Mouse (Mus musculus) thymus, postnatal 36 days (tissue): Measurements from ENCODE around the gene Zyg11b.

Experiments
- DNase-seq, 2 experiments: peaks; one replicate each; pipeline ENCODE4 v3.0.0; 2022; ENCODE audit warnings: mixed read lengths in 2 of 2

Gene Zyg11b

GRCm38 (mm10) chr4:108300670-108301373 is at the start of gene Zyg11b:
TSS of gene Zyg11b (minus strand) at chr4:108301096.
- peak; percentile 88 to 90 for DNase-seq

DNA sequence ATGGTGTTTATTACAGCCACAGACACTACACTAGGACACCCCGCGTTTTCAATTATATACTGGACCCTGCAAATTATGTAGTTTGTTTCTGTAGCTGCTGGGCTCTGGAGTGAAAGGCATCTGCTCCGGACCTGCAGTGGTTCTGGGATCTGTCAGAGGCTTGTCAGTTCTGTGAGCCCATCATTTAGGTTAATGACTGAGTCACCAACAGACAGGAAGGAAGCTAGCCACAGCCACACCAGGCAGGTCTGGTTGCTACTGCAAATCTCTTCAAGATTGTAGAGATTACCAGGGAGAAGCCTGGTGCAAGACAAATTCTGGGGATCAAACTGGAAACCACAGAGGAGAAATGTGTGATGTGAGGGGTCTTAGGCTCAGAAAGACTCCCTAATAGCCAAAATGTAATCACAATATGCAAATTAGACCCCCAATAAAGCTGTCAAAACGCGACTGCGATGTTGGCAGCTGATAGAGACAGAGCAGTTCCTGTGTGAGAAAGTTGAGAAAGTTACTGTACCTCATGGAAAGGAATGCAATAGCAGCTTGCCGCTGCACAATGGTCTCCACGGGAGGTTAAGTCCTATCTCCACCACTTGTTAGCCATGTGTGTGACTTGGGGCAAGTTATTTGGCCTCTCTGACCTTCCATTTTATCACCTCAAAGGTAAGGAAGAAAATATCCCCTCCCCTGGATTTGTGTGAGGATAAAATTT is 49.1 kb upstream of the Zyg11b start:
- no peak for DNase-seq

DNA sequence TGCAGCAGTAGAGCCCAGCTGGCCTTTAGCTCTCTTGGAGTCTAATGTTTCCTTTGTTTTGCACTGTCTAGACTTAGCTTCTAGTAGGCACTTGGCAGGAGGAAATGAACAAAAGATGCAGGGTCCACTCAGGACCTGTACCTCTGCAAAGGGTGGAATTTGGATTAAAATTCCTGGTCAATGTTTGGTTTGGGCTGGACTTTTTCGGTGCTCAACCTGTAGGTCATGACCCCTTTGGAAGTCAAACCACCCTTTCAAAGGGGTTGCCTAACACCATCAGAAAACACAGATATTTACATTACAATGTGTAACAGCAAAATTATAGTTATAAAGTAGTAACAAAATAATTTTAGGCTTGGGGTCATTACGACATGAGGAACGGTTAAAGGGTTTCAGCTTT is 48.2 kb upstream of the Zyg11b start:
- no peak for DNase-seq

DNA sequence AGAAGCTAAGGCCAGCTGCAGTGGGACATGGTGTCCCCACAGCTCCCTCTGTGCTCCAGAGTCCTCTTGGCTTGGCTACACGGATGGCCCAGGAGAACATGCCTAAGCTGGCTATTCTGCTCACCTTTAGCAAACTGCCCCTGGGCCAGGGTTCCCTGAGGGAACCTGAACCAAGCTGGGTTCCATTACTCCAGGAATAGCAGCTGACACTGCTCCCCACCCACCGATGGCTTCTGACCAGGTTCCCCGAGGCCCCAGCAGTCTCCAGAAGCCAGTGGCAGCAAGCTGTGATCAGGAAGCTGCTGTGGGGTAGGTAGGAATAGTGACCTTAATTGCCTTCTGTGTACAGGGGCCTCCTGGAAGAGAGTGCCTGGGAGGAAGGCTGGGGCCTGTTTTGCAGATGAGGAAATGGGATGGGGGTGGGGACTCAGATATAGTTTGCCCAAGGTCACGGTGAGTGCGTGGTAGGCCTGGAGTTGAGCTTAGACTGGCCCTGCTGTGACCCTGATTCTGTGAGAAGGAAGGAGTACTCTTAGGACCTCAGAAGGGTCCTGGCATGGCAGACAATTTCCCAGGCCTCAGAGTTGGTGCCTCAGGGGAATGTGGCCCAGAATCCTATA is 47.5 kb upstream of the Zyg11b start:
- no peak for DNase-seq

DNA sequence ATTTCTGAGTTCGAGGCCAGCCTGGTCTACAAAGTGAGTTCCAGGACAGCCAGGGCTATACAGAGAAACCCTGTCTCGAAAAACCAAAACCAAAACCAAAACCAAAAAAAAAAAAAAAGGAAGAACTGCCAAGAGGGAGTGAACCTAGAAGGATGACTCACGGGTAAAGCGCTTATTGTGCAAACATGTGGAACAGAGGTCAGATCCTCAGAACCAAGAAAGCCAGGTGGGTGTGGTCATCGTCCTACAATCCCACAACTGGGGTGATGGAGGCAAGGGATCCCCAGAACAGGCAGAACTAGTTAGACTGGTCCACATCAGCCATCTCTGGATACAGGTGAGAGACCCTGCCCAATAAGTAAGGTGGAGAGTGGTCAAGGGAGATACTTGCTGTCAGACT is 46.2 kb upstream of the Zyg11b start:
- no peak for DNase-seq

DNA sequence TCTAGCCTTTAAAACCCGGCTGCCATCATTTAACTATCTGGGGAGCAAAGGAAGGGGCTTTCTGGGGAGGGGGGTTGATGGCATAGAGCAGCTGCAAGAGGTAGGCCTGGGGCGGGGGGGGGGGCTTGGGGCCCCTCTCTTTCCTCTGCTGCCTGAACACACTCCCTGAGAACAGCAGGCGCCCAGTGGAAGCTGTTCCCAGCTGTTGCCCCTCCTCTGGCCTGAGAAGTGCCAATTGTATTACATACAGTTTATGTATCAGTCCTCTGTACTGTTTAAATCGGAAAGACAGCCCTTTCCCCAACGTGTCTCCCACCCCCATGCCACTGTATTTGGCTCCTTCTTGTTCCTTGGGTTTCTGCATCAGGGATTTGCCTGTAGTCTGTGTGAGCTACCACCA is 44.9 kb upstream of the Zyg11b start:
- DNase-seq, result no peak

DNA sequence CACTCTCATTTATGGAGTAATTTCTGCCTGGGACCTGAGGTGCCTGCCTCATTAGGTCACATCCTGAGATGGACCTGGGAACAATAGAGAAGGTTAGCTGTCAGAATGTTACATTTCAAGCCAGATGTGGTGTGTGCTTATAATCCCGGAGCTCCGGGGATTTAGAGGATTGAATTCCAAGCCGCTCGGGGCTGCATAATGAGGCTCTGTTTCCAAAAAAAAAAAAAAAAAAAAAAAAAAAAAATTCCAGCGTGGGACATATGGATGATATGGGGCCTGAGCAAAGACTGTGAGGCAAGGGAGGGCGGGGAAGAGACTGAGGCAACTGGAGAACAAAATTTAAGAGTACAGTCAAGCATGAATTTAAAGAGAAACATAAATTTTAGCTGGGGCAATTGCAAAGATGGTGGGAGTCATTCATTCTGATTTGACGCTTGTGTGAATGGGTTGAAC is 43.8 kb upstream of the Zyg11b start:
- no peak for DNase-seq

DNA sequence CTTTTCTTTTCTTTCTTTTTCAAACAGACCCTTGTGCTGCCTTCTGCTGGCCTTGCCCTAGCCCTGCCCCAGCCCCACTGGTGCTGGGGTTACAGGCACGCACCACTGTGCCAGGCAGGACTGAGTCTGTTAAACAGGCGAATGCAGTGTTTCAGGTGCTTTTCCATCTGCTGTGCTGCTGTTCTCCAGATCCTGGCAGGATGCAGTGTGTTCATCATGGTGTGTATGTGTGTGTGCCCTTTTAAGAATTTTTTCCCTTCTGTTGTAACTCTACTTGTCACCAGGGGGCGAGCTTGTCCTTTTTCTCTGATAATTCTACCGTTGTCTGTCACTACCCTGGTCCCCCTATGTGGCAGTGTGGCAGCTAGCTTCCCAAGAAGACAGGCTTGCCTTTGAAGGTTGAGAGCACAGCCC is 38.4 kb upstream of the Zyg11b start:
- DNase-seq, result peak in 1 of 2 experiments; percentile 38

DNA sequence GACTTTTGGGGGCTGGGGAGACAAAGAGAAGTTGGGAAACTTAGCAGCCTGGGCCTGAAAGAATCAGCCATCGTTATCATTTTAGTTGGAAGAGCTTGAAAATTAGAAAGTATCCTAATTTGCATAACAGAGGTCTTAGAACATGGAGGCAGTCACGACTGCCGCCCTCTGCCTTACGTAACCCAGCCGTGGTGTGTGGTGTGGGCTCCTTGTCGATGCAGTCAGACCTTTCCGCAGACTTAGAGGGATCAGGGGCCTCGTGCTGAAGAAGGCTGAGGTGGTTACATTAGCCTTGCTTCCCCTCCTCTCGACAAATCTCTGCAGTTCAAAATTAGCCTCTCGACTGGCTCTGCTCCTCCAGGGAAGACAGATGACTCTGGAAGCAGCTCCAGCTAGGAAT is 37.9 kb upstream of the Zyg11b start:
- DNase-seq, result no peak

- no peak for DNase-seq
Observed at GRCm38 (mm10) chr4:108338321-108338733, 37.4 kb upstream of the Zyg11b start.

DNA sequence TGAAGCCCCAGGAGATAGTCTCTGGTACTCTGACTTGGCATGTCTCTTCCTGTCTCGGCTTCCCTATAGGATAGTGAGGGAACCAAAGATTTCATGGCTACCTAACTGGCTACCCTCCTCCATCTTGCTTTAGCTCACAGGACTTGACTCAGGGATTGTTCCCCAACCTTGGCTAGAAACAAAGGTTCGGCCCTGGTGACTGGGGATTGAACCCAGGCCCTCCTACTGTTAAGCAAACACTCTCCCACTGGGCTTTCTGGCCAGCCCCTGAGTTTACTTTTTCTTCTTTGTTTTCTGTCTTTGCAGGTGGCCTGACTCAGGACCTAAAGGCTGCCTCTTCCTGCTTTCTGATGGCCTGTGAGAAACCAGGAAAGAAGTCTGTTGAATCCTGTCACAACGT is 36.9 kb upstream of the Zyg11b start:
- DNase-seq, result no peak

DNA sequence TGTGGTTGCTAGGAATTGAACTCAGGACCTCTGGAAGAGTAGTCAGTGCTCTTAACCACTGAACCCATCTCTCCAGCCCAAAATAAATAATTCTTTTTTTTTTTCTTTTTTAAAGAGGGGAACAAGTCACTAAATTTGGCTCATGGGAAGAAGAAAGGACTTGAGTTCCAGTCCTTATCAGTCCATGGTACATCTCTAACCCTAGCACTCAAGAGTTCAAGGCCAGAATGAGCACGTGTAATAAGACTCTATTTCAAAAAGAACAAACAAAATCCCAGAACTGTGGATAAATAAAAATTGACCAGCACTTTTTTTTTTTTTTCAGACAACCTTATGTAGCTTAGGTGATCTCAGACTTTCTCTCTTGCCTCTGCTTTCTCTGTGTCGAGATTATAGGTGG is 35.9 kb upstream of the Zyg11b start:
- DNase-seq, result no peak

DNA sequence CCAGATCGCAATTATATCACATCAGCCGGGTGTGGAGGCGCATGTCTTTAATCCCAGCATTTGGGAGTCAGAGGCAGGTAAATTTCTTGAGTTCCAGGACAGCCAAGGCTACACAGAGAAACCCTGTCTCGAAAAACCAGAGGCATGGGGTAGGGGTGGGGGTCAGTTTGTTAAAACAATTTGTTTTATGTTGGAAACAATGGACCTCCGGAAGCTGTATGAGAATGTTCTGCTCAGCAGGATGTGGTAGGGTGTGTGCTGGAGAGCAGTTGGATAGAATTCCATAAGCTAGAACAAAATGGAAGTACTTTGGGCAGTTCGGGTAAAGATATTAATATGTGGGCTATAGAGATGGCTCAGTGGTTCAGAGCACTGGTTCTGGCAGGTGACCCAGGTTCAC is 34.5 kb upstream of the Zyg11b start:
- DNase-seq, result no peak

- no peak for DNase-seq
Observed at GRCm38 (mm10) chr4:108332041-108332440, 31.1 kb upstream of the Zyg11b start.

DNA sequence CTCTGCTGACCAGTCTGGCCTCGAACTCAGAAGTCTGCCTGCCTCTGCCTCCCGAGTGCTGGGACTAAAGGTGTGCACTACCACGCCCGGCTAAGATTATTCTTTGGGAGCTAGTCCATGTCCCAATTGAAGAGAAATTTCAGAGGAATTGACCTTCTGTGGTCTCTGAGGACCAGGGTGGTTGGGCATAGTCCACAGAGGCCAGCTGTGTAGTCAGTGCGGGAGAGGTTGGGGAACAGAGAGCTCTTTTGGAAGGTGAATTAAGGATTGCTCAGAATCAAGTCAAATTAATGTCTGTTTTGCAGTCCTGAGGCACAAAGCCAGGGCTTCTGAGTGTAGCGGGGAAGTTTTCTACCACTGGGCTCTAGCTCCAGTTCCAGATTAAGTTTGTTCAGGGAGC is 28.9 kb upstream of the Zyg11b start:
- DNase-seq, result no peak

GRCm38 (mm10) chr4:108327730-108328484 is 27.0 kb upstream of the Zyg11b start, which contains the start of gene Coa7:
TSS of gene Coa7 (plus strand) at chr4:108328140.
- DNase-seq, result peak; percentile 96 to 98

DNA sequence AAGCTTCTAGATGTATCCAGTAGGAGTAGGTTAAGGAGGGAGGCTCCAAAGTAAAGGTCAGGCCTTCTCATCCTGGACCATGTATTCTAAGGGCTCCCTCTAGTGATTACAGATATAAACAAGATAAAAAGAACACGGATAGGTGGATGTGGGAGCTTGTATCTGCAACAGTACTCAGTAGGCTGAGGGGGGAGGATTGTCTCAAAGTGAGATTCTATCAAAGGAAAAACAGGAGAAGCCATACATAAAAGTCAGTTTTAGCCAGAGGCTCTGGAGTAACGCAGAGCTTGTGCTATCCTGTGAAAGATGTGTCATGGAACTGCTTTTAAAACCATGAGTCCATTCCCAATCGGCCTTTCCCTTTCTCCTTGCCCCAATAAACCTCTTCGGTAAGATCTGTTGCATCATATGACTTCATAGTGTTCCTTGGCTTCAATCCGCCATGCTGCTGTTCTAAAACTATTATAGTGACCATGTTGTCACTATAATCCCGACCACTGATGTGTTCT is 26.2 kb upstream of the Zyg11b start:
- no peak for DNase-seq

GRCm38 (mm10) chr4:108323588-108323987 is 22.7 kb upstream of the Zyg11b start:
- DNase-seq, result no peak

DNA sequence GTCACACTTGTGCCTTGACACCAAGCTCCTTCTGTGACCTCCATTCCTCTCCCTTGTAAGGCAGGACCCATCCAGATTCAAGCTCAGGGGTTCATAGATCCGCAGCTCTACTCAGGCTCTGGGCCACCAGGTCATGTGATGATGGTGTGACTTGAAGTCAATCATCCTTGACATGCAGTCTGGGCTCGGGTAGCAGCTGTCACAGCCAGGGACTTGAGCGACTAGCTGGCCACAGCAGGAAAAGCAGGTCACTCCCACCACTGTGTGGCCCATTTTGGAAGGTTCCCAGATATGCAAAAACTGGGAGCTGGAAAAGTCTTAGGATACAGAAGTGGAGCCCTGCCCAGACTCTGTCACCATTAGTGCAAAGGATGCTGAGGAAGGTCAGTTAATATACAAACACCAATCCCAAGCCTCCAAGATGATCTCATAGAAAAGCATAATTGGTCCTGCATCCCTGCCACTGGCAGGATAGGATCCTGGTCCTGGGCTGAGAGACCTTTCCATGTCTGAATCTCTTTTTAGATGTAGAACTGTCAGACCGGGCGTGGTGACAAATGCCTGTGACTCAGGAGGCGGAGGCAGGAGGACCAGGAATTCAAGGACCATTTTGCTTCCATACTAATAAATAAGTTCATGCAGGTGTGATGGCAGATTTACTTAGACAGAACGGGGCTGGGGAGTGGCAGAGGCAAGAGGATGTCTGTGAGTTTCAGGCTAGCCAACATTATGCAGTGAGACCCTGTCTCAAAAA is 19.9 kb upstream of the Zyg11b start:
- DNase-seq, result no peak

DNA sequence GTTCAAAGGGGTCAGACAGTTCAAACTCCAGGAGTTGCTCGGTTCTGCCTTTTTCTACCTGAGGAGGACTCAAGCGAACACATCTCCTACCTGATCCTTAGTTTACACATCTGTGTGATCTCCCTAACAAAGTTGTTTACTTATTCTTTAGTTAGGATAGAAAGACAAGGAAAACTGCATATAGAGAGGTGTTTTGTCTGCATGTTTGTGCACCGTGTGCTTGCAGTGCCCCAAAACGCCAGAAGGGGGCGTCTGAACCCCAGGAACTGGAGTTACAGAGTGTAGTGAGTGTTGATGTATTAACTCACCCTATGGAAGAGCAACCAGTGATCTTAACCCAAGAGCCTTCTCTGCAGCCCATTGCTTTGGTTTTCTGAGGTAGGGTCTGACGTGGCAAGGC is 18.9 kb upstream of the Zyg11b start:
- peak; percentile 34 to 41 for DNase-seq

GRCm38 (mm10) chr4:108318649-108319615 is 18.0 kb upstream of the Zyg11b start:
- peak; percentile 47 to 66 for DNase-seq
